Mouse (Mus musculus) monocyte, adult 2 months (primary cell): ENCODE data around the gene Rab2b.

ENCODE experiments used
- DNase-seq, 2 experiments: peaks; one replicate each; pipeline ENCODE4 v3.0.0; 2022; ENCODE audit warnings: low spot score in 2 of 2, low read depth in 1 of 2

The Rab2b gene

DNA sequence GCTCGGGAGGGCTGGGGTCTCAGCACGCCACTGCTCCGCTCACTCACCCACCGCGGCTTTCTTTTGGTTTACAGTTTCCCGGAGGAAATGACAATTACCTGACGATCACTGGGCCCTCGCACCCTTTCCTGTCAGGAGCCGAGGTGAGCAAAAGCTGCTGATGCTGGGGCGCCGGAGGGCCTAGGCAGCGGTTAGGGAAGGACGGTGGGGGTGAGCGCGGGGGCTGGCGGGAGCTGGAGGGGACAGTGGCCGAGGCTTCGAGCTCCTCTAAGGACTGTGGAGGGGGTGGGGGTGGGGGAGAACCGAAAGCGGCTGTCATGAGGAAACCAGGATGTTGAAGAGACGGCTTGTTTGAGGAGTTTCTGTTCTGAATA is 389 bp upstream of the Rab2b start:
- DNase-seq, result no peak

- DNase-seq, result no peak
These were observed 2.1 kb downstream of the Rab2b start for GRCm38 (mm10) chr14:52277210-52277609.

- DNase-seq, result no peak
These were observed 6.6 kb downstream of the Rab2b start for GRCm38 (mm10) chr14:52272781-52273180.

DNA sequence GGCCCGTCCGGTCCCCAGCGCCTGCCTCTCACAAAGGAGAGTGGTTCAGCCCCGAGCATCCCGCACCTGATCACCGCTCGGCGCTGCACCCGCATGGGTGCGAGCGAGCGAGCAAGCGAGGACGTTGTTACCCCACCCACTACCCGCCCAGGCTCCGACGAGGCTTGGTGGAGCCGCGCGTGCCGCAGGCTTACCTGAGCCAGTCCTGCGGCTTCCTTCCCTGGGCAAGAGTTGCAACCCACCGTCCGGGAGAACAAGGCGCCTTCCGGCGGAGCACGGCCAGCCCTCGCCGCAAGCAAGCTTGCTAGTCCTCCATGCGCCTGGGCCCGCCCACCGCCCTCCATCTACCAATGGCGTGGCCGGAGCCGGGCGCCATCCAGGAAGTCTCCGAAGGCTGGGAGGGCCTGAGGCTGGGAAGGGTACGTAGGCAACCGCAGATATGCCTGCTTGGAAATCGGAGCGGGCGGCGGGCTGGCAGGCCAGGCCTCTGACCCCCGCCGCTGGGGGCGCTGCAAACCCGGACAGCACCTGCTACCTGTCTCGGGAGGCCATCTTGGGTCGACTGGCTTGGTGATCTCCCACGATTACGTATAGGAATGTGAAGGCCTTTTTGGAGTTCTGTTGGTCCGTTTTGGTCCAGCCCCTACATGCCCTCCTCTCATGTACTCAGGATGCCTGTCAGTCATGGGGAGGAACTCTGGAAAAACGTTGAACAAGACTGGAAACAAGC is 21.7 kb downstream of the Rab2b start, which contains the start of gene Chd8:
Chd8 (minus strand) TSS at position 297 of the 730 bp plus-strand sequence.
- peak; percentile 94 for DNase-seq

- no peak for DNase-seq
These were observed 22.8 kb downstream of the Rab2b start for GRCm38 (mm10) chr14:52256311-52257175.

DNA sequence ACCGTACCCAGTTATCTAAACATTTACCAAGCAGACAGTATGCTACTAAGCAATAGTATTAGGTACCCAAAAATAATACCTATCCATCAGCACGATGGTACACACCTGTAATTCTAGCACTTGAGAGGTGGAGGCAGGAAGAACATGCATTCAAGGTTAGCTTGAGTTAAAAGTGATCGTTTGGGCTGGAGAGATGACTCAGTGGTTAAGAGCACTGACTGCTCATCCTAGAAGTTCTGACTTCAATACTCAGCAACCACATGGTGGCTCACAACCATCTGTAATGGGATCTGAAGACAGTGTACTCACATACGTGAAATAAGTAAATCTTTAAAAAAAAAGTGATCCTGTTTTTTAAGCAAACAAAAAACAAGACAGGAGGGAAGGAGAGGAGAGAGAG is 33.2 kb downstream of the Rab2b start:
- DNase-seq, result no peak

- DNase-seq, result no peak
These were observed 34.7 kb downstream of the Rab2b start for GRCm38 (mm10) chr14:52244690-52245042.

DNA sequence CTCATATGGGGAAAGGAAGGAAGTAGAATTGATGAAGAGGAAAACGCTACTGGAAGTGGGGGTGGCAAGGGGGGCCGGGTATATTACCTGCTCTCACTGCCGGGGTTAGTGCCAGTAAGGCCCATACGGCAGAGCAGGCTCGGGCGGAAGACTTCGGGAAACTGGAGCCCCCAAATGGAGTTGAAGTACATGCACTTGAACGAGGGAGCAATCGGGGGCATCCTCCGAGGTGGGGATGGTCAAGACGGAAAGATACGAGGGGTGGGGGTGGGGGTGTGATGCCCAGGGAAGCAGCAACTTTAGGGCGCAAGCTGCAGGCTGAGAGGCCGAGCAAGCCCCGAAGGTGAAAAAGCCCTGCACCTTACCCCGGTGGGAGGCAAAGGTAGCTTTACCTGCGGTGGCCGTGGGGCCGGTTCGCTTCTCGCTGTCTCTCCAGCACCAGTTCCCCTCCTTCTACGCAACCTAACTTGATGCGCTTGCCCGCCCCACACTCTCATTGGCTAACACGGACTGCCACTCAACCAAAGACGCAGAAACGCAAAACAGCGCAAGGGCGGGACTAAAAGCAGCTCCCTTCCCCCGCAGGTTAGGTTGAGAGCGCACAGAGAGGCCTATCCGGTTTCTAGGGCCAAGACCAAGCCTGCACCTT is 35.2 kb downstream of the Rab2b start:
- DNase-seq, result peak; percentile 95 to 98

- no peak for DNase-seq
These were observed 43.1 kb downstream of the Rab2b start for GRCm38 (mm10) chr14:52236216-52236615.

DNA sequence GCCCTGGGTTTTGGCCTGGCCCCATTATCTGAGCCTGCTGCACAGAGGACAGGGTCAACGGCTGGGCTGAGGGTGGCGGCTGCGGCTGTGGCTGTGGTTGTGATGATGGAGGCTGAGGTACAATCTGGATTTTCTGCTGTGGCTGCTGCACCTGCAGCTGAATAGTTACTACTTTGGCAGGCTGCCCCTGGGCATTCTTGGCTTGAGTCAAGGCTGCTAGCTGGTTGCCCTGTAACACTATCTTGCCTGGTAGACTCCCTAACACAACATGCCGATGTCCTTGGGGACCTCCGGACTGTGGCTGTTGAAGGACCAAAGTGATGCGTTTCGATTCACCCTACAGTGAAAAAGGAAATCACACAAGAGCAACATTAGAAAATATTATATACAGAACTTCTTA is 44.2 kb downstream of the Rab2b start:
- no peak for DNase-seq

GRCm38 (mm10) chr14:52232249-52232648 is 47.1 kb downstream of the Rab2b start:
- no peak for DNase-seq

DNA sequence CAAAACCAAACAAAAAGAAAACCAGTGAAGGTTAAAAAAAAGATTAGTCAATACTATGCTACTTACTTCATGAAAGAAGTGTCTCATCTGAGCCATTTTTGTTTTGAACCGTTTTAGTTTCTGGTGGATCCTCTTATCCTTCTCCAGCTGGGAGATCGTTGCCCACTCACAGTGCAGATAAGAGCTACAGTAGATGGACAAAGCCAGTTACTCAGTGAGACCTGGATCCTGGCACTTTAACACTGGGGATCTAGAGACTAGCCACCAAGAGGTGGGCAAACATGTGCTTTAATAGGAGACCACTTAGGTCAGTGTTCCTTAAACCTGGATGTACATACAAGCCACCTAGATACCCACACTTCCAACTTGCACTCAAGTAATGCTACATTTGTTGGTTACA is 53.4 kb downstream of the Rab2b start:
- no peak for DNase-seq

DNA sequence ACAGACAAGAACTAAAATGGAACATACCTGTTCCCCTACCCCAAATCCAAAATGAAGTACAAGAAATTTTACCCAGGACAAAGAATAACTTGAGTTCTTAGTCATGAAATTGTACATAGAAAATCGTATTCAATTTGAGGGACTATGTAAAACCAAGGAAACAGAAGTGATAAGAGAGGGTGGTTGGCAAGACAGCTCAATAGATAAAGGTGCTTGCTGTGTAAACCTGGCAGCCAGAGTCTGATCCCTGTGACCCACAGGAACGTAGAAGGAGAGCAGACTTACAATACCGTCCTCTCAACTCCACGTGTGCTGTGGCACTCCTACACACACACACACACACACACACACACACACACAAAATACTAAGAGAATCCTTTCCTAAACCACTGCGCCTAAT is 62.1 kb downstream of the Rab2b start:
- DNase-seq, result no peak
